Mouse (Mus musculus) cortical plate, adult 2 months (tissue): ENCODE data around the gene Ralgds. TPM values are rescaled to one million over a fixed set of nuclear protein-coding genes. Genes with fewer than 3 reads are reported as not detected.

Experiments
- H3K27ac ChIP-seq: fragments of 200-500 bp; 2 replicates; pipeline ENCODE4 v1.5.1; 2012; ENCODE audit warnings: low read length, control low read depth, inconsistent platforms; ENCODE audit not compliant: insufficient read depth
- H3K4me1 ChIP-seq: fragments of 200-500 bp; 2 replicates; pipeline ENCODE4 v1.6.1; 2011; ENCODE audit warnings: low read length; ENCODE audit not compliant: control insufficient read depth, insufficient read depth
- H3K4me3 ChIP-seq: fragments of 200-500 bp; 2 replicates; pipeline ENCODE4 v1.5.1; 2011; ENCODE audit warnings: mild to moderate bottlenecking, low read length, control low read depth; ENCODE audit not compliant: insufficient read depth
- CTCF ChIP-seq: fragments of 200-500 bp; IDR thresholded peaks from 2 replicates; pipeline ENCODE4 v1.5.1; 2011; ENCODE audit warnings: mild to moderate bottlenecking, control low read depth, low read length; ENCODE audit not compliant: insufficient read depth; ENCODE audit errors: extremely low read depth
- POLR2A ChIP-seq: fragments of 200-500 bp; IDR thresholded peaks from 2 replicates; pipeline ENCODE4 v1.6.1; 2011; ENCODE audit warnings: mild to moderate bottlenecking, low read length, control low read depth; ENCODE audit not compliant: insufficient read depth; ENCODE audit errors: extremely low read depth
- polyA plus RNA-seq: library from polyadenylated mRNA; depleted of rRNA; stranded (reverse); fragments of >200 nt; gene quantifications from 2 replicates; pipeline ENCODE4 v1.2.3, GENCODE M21; 2012

The Ralgds gene
- polyA plus RNA-seq, 1 experiment = 107 TPM

DNA sequence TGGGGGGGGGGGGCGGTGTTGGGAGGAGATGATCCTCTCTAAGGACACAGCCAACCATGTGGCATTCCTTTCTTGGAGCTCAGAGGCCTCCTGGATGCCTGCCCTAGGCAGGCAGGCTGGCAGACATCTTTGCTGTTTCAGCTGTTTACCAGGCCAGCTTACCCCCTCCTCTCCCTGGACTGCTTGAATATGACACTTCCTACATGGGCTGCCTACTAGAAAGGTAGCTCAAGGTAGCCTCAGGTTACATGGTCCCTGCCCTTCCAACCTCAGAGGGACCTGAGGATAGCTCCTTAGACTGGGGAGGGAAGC lies 25.8 kb downstream of the Ralgds start:
- Histone ChIP-seq H3K4me3 (no peak overlapping the region), H3K4me1 (peaks cover 28% of the 10 kb centered on the region), H3K27ac (peak overlapping the region; percentile 85)
- TF ChIP-seq CTCF = no peak
- no peak for TF ChIP-seq POLR2A

DNA sequence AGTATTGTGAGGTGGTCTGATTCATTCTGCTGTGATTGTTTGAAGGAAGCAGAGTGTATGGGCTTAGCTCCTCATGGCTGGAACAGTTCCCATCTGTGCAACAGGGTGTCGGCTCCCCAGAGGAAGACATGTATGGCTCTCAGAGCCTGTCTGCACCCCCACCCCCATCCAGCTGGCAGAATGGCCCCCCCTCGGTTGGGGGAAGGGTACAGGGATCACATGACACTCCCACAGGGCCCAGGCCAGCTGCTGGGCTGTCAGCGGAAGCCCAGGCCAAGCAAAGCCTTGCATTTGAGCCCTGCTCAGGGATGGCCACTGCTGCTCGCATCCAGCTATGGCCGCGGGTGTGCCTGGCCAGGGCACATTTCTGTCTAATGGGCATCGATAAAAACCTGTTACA lies 26.3 kb downstream of the Ralgds start:
- Histone ChIP-seq H3K4me3 (no peak overlapping the region), H3K27ac (peak overlapping the region; percentile 85), H3K4me1 (peaks cover 28% of the 10 kb centered on the region)
- TF ChIP-seq POLR2A = no peak
- TF ChIP-seq CTCF = no peak

DNA sequence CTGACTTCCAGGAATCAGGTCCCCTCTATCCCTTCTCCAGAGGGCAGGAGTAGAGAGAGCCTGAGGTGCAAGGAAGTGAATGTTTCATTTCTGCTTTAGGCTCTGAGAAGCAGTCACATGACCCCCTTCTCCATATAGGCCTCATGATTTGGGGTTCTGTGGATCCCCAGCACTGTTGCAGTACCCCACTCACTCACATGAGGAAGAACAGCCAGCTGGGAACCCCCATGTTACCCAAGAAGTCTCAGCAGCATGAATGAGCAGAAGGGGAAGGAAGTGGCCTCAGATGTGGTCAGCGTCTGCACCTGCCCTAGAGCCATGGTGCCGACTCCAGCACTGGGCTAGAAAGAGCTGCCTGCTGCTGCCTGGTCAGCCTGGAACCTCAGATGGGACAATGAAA lies 27.0 kb downstream of the Ralgds start:
- Histone ChIP-seq H3K27ac (peak overlapping the region; percentile 57; the same call in 1 of the 2 replicates), H3K4me3 (no peak overlapping the region), H3K4me1 (peaks cover 27% of the 10 kb centered on the region)
- no peak for TF ChIP-seq CTCF
- TF ChIP-seq POLR2A = no peak

DNA sequence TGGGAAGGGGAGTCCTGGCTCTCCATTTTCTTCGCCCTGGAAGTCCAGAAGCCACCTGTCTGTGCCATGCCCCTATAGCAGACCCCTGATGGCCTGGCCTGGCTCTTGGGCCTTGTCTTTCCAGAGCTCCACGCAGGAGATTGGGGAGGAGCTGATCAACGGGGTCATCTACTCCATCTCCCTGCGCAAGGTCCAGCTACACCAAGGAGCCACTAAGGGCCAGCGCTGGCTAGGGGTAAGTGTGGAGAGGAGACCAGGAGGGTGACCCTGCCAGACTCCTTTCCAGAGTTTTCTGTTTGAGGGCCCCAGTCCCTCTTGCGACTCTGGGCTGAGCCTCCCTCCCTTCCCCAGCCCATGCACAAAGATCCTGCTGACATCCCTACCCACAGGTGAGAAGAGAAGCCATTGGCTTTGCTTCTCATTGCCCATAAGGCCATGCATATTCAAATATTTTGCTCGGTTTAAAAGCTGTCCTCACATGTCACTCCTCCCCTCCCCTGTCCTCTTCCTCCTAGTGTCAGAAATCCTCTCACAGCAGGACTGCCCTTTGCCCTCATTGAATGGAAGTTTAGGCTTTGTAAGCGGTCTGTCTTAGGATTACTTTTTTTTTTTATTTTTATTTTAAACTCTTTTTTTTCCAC lies 27.8 kb downstream of the Ralgds start:
- no peak overlapping the region for H3K4me3 ChIP-seq
- TF ChIP-seq POLR2A (no peak), CTCF (no peak)
- H3K27ac ChIP-seq = no peak overlapping the region
- peaks cover 24% of the 10 kb centered on the region for H3K4me1 ChIP-seq

DNA sequence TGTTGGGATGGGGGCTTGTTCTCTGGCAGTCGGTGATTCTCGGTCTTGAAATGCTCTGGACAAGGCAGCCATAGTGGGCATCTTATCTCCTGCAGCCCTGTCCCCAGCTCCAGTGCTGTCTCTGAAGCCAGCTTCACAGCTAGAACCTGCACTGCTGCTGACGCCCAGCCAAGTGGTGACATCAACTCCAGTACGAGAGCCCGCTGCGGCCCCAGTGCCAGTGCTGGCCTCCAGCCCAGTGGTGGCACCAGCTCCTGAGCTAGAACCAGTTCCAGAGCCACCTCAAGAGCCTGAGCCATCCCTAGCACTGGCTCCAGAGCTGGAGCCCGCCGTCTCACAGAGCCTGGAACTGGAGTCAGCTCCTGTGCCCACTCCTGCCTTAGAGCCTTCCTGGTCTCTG lies 31.0 kb downstream of the Ralgds start:
- TF ChIP-seq CTCF = no peak
- no peak for TF ChIP-seq POLR2A
- Histone ChIP-seq H3K4me3 (no peak overlapping the region), H3K27ac (no peak overlapping the region), H3K4me1 (peaks cover 8% of the 10 kb centered on the region)

DNA sequence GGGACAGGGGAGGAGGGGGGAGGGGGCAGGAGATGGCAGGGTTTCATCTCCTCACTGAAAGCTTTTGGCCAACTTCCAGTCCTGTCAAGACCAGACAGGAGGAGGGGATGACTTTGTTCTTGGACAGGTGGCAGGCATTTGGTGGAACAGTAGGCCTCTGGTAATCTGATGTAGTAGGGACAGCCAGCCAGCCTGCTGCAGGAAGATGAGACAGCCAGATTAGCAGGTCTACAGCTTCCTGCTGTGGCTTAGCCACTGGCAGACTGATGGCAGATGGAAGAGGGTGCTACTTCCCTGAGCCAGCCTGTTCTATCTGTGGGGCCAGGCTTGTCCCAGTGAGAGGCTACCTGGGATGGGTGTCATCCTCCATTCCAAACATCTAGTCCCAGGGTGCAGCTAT lies 33.1 kb downstream of the Ralgds start:
- TF ChIP-seq POLR2A (no peak), CTCF (no peak)
- Histone ChIP-seq H3K4me1 (no peaks in the 10 kb centered on the region), H3K27ac (no peak overlapping the region), H3K4me3 (no peak overlapping the region)

DNA sequence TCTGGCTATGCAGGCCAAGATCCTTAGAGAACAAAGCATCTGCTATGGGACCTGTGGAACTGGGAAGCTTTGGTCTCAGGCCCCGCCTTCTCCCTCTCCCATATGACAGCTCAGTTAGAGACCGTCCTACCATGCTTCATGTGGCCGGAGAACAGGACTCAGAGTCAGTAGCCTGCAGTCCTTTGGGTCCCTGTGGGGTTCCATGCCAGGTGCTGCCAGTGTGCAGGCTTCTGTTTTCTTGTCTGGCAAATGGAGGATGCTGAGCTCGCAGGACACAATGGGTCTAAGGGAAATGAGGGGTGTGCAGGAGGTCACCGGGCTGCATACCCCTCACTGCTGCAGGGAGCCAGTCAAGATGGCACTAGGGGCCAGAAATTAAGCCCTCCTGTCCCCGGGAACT lies 33.6 kb downstream of the Ralgds start:
- no peak overlapping the region for H3K27ac ChIP-seq

DNA sequence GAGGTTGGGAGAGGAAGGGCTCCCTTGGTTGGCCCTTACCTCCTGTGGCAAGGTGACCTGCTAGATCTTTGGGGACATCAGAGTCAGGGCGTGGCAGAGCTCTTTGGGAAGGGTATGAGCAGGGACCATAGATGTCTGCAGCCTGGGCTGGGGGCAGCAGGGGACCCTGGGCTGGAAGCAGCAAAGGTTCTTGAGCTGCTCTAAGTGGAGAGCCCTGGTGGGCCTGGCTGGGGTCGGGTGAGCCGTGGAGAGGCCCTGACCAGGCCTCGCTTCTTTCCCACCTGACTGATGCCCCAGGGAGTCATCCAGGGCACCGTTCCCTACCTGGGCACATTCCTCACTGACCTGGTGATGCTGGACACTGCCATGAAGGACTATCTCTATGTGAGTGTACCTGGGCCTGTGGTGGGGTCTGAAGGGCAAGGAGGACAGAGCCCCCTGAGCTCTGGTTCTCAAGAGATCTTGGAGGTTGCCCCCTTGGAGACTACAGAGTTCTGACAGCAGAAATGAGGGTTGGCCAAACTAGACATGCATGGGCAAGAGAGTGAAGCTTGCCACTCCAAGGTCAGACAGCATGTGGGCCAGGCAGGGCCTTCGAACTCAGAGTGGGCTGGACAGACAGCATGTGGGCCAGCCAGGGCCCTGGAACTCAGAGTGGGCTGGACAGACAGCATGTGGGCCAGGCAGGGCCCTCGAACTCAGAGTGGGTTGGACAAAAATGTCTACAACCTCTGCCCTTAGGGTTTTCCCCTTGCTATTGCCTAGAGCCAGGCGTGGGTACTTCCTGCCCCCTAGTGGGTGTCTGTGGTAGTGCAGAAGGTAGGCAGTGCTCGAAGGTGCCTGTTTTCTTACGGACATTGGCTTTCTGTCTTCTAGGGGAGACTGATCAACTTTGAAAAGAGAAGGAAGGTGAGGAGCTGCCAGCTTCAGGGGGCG lies 34.6 kb downstream of the Ralgds start:
- no peak overlapping the region for H3K27ac ChIP-seq
- no peak overlapping the region for H3K4me3 ChIP-seq
- H3K4me1 ChIP-seq = no peaks in the 10 kb centered on the region
- TF ChIP-seq POLR2A = no peak
- peak; percentile 96 for TF ChIP-seq CTCF

More for the DNA sequence above, 33.6 kb downstream of the Ralgds start:
- TF ChIP-seq CTCF = no peak
- no peak for TF ChIP-seq POLR2A
- Histone ChIP-seq H3K4me1 (no peaks in the 10 kb centered on the region), H3K4me3 (no peak overlapping the region)

DNA sequence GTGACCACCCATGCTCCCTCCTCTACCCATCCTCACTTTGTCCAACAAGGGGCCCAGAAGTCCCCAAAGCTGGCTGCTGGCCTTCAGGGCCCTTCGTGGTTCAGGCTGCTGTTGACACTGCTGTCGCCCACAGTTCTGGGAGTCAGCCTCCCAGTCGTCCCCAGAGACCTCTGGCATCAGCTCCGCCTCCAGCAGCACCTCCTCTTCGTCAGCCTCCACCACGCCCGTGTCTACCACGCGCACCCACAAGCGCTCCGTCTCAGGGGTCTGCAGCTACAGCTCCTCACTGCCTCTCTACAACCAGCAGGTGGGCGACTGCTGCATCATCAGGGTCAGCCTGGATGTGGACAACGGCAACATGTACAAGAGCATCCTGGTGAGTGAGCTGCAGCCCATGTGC lies 36.2 kb downstream of the Ralgds start:
- no peak overlapping the region for H3K27ac ChIP-seq
- no peak for TF ChIP-seq CTCF
- no peak for TF ChIP-seq POLR2A
- no peaks in the 10 kb centered on the region for H3K4me1 ChIP-seq
- H3K4me3 ChIP-seq = no peak overlapping the region

DNA sequence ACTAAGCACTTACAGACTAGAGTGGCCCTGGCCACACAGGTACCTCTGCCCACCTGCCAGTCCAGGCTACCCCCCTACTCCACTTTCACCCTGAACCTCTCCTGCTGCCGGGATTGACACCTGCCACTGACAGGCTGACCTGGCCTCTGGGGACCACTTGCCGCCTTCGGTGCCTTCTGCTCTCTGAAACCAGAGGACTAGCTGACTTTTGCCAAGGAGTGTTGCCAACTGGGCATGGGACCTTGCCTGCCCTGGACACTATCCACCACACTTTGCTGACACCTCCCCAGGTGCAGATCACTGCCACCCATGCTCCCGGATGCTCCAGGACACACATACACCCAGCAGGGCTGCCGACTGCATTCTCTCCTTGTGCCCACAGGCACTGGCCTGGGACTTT lies 39.4 kb downstream of the Ralgds start:
- Histone ChIP-seq H3K27ac (no peak overlapping the region), H3K4me1 (no peaks in the 10 kb centered on the region), H3K4me3 (no peak overlapping the region)
- TF ChIP-seq CTCF = no peak
- no peak for TF ChIP-seq POLR2A
